Comparison of ENCODE assay signal across 16 mouse cellular contexts in genomic region chr10:99172906-99173507, GRCm38 (mm10). TPM values are rescaled to one million over a fixed set of nuclear protein-coding genes. Genes with fewer than 3 reads are reported as not detected.
DNase-seq lines count a peak whose midpoint lies in the region; ATAC-seq and TF ChIP-seq lines count a peak whose summit lies in the region.
"Had no signal": no experiment of that assay in that cellular context is flagged by ENCODE, and none has a peak within 500 bp of the region (broad histone marks: within the 10 kb centered on the region; RNA-seq: fewer than 3 reads in every experiment).

No protein-coding gene starts in this region.

- ATAC-seq in heart, embryonic 11.5 days (replicated peaks; ENCODE audit: insufficient number of reproducible peaks, low FRiP score, low TSS enrichment), result no peak
- no peak for ATAC-seq in lung, embryonic 14.5 days (ENCODE audit: insufficient read depth)

- H3K4me2 ChIP-seq in heart, embryonic 11.5 days, result no peak overlapping the region
- H3K4me2 ChIP-seq in lung, embryonic 14.5 days, result no peak overlapping the region

- peak overlapping the region; percentile 2; the same call in 1 of the 2 replicates for H3K27ac ChIP-seq in heart, embryonic 11.5 days (ENCODE audit: low read depth, low read length)
- peak overlapping the region; percentile 73 for H3K27ac ChIP-seq in lung, embryonic 14.5 days (ENCODE audit: low read depth)
- peak overlapping the region; percentile 94 for H3K27ac ChIP-seq in bone marrow macrophage, adult 2 months (ENCODE audit: insufficient read depth, low read depth, low read length)
- H3K27ac ChIP-seq in limb, embryonic 10.5 days, result peak overlapping the region; percentile 80; the same call in 1 of the 2 replicates

- 40% methylated on average over 7 of the region's 7 CpGs for WGBS in heart, embryonic 11.5 days (ENCODE audit: insufficient replicate concordance)
- WGBS in lung, embryonic 14.5 days, result 21% methylated on average over 7 of the region's 7 CpGs
- WGBS in limb, embryonic 10.5 days, result 41% methylated on average over 7 of the region's 7 CpGs

- intact Hi-C loops in heart, postnatal 14 days (cut with DNase I), result loop anchor here (2.0 kb wide), 1 partner anchor 88 kb away; no protein-coding TSS in a partner anchor

- no peak for TF ChIP-seq CTCF in lung, embryonic 14.5 days (IDR thresholded peaks at IDR 0.05; ENCODE audit: low read depth)
- TF ChIP-seq CTCF in bone marrow macrophage, adult 2 months (IDR thresholded peaks at IDR 0.05; ENCODE audit: low read depth, low read length), result no peak

- H3K36me3 ChIP-seq in heart, embryonic 11.5 days (ENCODE audit: control insufficient read depth, insufficient read depth, low read length), result no peaks in the 10 kb centered on the region
- H3K36me3 ChIP-seq in lung, embryonic 14.5 days (ENCODE audit: insufficient read depth), result no peaks in the 10 kb centered on the region
- peaks cover 20% of the 10 kb centered on the region for H3K36me3 ChIP-seq in limb, embryonic 10.5 days
- H3K36me3 ChIP-seq: limb, embryonic 12.5 days had no signal

- H3K9me3 ChIP-seq in heart, embryonic 11.5 days (replicated peaks; ENCODE audit: control insufficient read depth, low read length), result no peaks in the 10 kb centered on the region
- no peaks in the 10 kb centered on the region for H3K9me3 ChIP-seq in lung, embryonic 14.5 days (ENCODE audit: low read depth, low read length)
- no peaks in the 10 kb centered on the region for H3K9me3 ChIP-seq in limb, embryonic 10.5 days (replicated peaks)
- H3K9me3 ChIP-seq: limb, embryonic 12.5 days had no signal

- no peak for TF ChIP-seq POLR2A in bone marrow macrophage, adult 2 months (IDR thresholded peaks at IDR 0.05; ENCODE audit: borderline replicate concordance, low read depth, low read length)

- DNase-seq in heart, postnatal 14 days, result no peak
- DNase-seq in lung, embryonic 14.5 days, result peak; percentile 40
- DNase-seq in lung, adult 18-20 months, result no peak
- DNase-seq in limb, embryonic 10.5 days (ENCODE audit: low spot score), result no peak
- no peak for DNase-seq in adrenal gland, postnatal 14 days
- no peak for DNase-seq in gastrocnemius, postnatal 10 days
- DNase-seq: cerebellum, adult 9-10 months; lung, adult 2 months; spleen, adult 18-20 months; thymus, postnatal 14 days had no signal

- no peak overlapping the region for H3K4me3 ChIP-seq in heart, embryonic 11.5 days (ENCODE audit: low read depth, low read length)
- no peak overlapping the region for H3K4me3 ChIP-seq in lung, embryonic 14.5 days (ENCODE audit: low read depth, low read length)
- no peak overlapping the region for H3K4me3 ChIP-seq in bone marrow macrophage, adult 2 months (ENCODE audit: insufficient read depth, low read length)
- H3K4me3 ChIP-seq in limb, embryonic 10.5 days, result no peak overlapping the region
- H3K4me3 ChIP-seq: erythroblast, embryonic 14.5 days; limb, embryonic 12.5 days had no signal

- no peak overlapping the region for H3K9ac ChIP-seq in heart, embryonic 11.5 days (ENCODE audit: low read depth, low read length)
- H3K9ac ChIP-seq in lung, embryonic 14.5 days, result no peak overlapping the region
- H3K9ac ChIP-seq: limb, embryonic 12.5 days had no signal

- no peaks in the 10 kb centered on the region for H3K27me3 ChIP-seq in heart, embryonic 11.5 days (ENCODE audit: control insufficient read depth, insufficient read depth, low read length)
- H3K27me3 ChIP-seq in lung, embryonic 14.5 days (ENCODE audit: insufficient read depth, low read length), result no peaks in the 10 kb centered on the region
- no peaks in the 10 kb centered on the region for H3K27me3 ChIP-seq in limb, embryonic 10.5 days (ENCODE audit: low read depth, poor library complexity, severe bottlenecking)
- H3K27me3 ChIP-seq: limb, embryonic 12.5 days had no signal

- peaks cover 12% of the 10 kb centered on the region for H3K4me1 ChIP-seq in heart, embryonic 11.5 days (ENCODE audit: control insufficient read depth, insufficient read depth, low read length)
- peaks cover 20% of the 10 kb centered on the region; the same call in 1 of the 2 replicates for H3K4me1 ChIP-seq in lung, embryonic 14.5 days (ENCODE audit: insufficient read depth)
- H3K4me1 ChIP-seq in bone marrow macrophage, adult 2 months (ENCODE audit: control insufficient read depth, insufficient read depth, low read length), result peaks cover 57% of the 10 kb centered on the region
- peaks cover 37% of the 10 kb centered on the region for H3K4me1 ChIP-seq in limb, embryonic 10.5 days

RNA-seq across cellular contexts. Expression of gene Phxr2, which starts 46.9 kb away (rescaled TPM):
- polyA plus RNA-seq in heart, embryonic 11.5 days (2014; fragmentation: Nextera tagmentation; extraction: Ambion mirVana), result not detected in 2 replicates
- not detected for total RNA-seq in heart, postnatal 14 days (2021)
- polyA plus RNA-seq in lung, embryonic 14.5 days (2014; fragmentation: Nextera tagmentation; extraction: Ambion mirVana), result not detected in 2 replicates
- not detected in 2 replicates for polyA plus RNA-seq in bone marrow macrophage, adult 2 months (2012; ENCODE audit: insufficient read depth, insufficient read length, missing spikeins)
- 0.20 TPM in 1 of 2 replicates, not detected in the other for polyA plus RNA-seq in limb, embryonic 10.5 days (2016; fragmentation: Nextera tagmentation; extraction: Ambion mirVana)
- total RNA-seq in adrenal gland, postnatal 14 days (2021), result not detected in 2 replicates
- not detected for total RNA-seq in gastrocnemius, postnatal 10 days (2021)
- total RNA-seq: hematopoietic stem cell, adult 5-6 weeks; layer of hippocampus, adult 8-10 months had no signal
- polyA plus RNA-seq: erythroblast, embryonic 14.5 days; lung, adult 2 months had no signal

Comparison
In these comparisons a context has a peak if more than half of its experiments do, and no peak if none do; other contexts are left out.
1. H3K27ac ChIP-seq: peak in every context shown above with its lines; median percentile 94 in bone marrow macrophage, adult 2 months; 80 in limb, embryonic 10.5 days; 73 in lung, embryonic 14.5 days; 2 in heart, embryonic 11.5 days.